Mouse (Mus musculus) right cerebral cortex, postnatal 10 days (tissue): ENCODE measurements around the gene Wdr63.
A peak's percentile ranks its signal among the peaks of the same experiment; 100 is the strongest.

Experiments
- DNase-seq, 2 experiments: peaks; one replicate each; pipeline ENCODE4 v3.0.0; 2021; ENCODE audit warnings: low spot score in 2 of 2

Gene Wdr63

DNA sequence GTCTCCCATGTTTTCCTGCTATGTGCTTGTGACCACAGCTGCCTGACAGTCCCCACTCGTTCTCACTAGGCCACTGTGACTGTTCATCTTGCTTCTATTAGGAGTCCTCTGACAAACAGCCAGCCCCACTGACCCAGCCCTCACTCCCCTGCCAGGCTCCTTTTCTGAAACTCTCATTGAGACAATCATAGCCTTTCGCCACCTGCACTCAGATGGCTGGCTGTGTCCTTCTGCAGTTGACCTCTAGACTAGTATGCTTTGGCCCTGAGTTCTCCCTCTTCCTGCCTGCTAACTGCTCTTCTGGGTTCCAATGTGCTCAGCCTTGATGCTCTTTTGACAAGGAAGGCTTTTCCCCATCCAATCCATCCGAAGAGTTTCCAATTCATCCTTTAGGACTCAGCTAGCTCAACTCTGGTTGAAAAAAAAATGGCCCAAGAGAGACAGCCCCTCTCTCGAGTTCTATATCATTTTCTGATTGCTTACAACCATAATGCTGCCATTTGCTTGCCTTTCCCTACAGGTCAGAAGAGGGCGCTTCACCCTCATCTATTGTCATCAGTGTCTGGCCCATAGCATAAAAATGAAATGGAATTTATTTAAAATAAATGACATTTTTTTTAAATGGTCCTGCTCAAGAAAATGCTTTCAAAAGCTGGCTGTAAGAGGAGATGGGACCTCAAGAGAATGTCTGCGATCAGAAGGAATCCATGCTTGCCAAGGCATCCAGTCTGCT, 54.7 kb downstream of the Wdr63 start:
- DNase-seq, result peak in 1 of 2 experiments; percentile 19

DNA sequence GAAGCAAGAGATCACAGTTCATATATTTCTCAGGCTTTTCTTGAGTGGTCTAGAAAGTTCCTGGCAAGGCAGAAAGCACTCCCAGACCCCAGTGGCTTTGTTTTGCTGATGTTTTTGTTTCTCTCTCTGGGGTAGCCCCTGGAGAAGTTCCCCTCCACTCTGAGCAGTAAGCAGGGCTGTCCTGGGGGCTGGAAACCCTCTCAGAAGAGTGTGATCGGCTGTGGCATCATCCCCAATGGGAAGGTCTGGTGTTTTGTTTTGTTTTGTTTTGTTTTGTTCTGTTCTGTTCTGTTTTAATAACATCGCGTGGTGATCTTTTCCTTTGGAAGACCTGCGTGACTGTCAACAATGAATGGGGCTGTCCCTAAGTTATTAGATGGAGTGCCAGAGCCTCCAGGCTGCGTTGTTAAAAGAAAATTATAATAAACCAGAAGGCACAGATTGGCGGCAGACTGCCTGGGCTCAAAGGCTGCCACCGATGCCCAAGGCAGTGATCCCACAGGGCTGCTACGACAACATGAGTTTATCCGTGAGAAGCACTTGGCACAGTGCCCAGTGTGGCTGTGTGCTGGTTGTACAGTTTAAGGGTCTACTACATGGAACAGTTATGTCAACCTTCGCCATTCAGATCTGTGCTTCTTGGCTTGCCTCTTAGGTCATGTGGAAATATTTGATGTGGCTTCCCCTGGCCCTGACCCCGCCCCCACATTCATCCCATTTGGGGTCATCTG, 56.5 kb downstream of the Wdr63 start:
- DNase-seq, result peak; percentile 40 to 58

DNA sequence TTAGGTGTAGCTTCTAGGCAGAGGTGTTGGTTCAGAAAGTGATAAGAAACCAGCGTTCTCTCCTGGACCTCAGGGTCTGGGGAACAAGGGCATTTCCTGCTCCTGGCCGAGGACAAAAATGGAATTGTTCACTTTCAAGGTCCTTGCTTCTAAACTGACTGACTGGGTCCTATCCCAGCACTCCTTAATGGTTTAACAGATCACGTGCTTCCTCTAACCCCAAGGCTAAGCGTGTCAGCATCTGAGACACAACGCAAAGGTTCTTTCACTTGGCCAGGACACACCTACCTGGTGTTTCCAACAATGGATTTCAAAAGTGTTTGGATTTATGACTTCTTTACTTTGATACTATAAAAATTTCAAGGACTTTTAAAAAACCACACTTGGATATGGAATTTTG, 58.0 kb downstream of the Wdr63 start:
- no peak for DNase-seq

DNA sequence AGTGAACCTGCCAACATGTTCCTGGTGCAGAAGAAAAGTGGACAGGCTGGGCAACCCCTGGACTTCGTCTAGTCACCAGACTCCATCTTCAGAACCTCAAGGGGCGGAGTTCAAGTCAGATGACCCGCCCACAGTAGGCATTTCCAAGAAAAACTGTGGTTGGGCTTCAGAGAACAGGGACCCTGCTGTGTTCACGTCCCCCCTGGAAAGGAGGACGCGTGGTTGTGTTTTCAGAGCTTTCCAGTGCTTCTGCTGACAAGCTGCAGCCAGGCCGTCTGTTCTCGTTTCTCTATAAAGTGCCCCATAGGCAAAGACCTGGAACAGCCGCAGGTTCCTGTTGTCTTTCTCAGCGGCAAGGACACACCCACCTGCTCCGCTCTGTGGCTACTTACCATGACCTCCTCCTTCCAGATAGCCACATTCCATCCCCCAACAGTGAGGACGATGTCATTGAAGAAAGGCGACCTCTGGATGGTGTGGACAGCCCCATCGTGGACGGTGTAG, 60.2 kb downstream of the Wdr63 start:
- peak in 1 of 2 experiments; percentile 33 for DNase-seq

DNA sequence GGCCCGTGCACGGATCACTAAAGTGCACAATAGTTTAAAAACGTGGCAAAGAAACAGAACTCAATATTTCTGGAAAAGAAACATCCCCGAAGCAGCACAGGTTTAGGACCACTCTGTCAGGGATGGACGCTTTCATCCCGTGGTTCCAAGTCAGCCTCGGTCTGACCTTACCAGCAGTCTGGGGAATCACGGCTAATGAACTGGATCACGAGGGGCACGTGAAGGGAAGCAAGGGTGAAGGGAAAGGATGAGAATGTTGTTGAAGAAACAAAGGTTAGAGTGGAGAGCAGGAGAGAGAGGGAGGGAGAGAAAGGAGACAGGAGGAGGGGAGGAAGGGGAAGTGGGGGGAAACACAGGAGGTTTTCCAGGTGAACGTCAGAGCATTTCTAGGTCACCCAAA, 61.9 kb downstream of the Wdr63 start:
- no peak for DNase-seq

DNA sequence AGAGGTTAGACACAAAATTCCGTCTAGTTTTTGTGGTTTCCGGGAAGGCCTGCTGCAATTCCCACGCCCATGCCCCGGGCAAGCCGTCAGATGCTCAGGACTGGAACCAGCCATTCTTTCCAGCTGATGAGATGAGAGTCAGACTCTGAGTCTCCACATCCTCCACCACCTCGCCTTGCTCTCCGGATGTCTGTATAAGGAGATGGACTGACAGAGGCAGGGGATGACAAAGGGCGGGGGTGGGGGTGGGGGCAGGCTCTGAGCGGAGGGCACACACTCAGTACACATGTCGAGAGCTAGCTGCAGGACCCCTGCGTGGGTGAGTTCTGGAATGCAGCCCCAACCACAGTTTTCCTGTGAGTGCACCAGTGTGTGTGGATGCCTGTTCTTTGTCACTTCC, 63.0 kb downstream of the Wdr63 start:
- no peak for DNase-seq

DNA sequence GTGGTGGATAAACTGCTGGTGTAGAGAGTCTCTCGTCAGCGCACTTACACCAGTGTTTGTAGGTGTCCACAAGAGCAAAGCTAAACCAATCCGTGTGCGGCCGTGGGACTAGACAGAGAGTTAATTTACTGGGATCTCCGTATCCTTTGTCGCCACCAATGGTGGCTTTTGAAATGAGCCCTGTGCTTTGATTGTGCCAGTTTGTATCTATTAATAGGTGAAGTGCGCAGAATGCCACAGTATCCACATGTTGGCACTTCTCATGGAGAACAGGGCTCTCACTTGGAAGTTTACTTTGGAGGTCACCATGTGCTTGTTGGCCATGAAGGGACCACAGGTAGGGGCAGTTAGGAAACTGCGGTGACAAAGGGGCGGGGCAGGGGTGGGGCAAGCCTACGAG, 66.5 kb downstream of the Wdr63 start:
- no peak for DNase-seq

DNA sequence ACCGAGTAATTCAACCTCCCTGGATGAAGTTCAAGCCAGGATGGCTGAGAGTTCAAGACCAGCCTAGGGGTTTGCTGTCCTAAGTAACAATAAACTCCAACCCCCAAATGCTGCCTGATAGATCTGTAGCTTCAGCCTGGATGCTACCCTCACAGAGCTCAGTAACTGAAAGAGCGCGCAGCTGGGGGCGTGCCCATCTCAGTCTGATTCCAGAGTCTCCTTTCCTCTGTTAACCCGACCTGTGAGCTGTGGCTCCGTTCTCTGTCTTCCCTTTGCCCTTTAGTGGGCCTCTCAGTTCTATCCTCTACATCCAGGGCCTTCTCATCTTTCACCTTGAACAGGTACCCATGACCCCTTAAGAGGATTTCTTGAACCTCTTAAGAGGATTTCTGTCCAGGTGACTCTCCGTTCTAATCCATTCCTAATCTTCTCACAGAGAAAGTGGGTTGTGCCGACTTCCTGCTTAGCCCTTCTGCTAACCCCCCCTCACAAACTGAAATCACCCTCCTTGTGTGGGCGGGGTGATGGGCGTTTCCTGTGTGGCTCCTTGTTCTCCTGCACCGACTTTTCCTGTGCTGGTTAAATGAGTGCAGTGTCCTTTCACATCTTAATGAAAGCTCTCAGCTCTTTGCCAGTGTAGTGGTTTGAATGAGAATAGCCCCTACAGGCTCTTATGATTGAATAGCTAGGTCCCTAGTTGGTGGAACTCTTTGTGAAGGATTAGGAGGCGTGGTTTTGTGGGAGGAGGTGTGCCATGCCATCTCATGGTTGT, 68.6 kb downstream of the Wdr63 start:
- DNase-seq, result no peak

DNA sequence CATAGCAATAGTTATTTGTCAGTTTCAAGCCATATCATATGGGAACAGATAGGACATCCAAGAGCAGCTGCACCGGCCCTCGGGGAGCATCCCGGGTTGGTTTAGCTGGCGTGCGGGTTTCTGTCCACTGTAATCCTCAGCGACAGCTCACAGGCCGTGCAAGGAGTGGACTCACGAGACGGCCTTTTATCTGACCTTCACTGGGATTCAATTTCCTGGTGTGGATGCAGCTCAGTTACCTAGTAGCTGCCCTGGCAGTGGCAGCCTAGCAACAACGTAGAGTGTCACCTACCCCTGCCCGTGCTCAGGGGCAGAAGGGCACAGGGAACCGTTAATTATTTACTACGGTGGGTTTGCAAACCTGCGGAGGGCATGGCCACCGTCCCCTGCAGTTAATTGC, 70.0 kb downstream of the Wdr63 start:
- no peak for DNase-seq

DNA sequence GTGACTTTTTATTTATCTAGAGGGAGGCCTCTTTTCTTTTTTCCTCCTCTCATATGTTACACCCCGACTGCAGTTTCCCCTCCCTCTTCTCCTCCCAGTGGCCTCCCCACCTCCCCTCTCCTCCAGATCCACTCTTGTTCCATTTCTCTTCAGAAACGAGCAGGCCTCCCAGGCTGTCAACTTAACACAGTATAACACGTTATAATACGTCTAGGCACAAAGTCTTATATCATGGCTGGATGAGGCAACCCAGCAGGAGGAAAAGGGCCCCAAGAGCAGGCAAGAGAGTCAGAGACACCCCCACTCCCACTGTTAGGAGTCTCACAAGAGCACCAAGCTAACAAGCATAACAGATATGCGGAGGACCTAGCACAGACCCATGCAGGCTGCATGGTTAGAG, 75.0 kb downstream of the Wdr63 start:
- no peak for DNase-seq

DNA sequence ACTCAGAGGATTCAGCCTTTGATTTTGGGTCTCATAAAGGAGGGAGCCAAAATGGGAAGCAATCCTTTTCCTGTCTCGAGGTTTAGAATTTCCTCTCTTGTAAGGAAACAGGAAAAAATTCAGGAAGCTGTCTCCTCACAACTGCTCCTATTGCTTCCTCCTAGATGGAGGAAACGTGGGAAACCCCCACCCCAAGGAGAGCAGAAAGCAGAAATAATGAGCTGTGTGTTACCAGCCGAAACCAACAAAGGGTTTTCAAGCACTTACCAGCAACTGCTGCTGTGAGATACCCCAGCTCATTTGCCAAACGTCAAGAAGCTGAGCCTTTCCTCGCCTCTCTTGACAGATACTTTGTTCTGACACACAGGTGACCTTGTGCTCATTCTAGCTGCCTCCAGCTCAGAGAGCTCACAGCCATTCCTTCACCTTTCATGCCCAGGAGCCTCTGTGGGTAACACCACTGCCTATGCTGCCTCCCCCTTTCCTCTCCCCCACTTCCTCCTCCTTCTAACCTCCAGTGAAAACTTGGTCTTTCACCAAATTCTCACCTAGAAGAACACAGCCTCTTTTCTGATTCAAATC, 77.6 kb downstream of the Wdr63 start:
- DNase-seq, result no peak

DNA sequence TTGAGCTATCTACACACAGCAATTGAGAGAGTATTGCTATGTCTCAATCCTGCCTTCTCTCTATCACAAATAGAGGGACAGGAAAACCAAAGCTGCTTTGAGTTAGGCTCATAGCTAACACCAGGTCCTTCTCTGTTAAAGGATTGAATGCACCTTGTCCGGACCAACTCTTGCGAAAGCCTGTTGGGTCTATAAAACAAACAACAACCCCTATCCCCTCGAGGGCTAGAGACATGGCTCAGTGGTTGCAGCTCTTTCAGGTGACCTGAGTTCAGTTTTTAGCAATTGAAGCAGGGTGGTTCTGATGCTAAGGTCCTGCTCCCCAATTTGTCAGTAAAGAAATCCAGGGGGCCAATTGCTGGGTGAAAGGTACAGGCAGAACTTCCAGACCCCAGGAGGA, 78.7 kb downstream of the Wdr63 start:
- DNase-seq, result no peak

DNA sequence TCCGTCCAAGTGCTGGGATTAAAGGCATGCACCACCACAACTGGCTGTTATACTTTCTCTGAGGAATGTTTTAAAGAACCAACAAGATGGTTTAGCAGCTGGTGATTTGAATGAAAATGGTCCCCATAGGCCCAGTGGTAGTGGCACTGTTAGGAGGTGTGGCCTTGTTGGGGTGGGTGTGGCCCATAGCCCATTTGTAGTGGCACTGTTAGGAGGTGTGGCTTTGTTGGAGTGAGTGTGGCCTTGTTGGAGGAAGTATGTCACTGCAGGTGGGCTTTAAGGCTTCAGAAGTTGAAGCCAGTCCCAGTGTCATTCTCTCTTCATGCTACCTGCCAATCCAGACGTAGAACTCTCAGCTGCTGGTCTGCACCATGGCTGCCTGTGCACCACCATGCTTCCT, 79.5 kb downstream of the Wdr63 start:
- DNase-seq, result no peak

DNA sequence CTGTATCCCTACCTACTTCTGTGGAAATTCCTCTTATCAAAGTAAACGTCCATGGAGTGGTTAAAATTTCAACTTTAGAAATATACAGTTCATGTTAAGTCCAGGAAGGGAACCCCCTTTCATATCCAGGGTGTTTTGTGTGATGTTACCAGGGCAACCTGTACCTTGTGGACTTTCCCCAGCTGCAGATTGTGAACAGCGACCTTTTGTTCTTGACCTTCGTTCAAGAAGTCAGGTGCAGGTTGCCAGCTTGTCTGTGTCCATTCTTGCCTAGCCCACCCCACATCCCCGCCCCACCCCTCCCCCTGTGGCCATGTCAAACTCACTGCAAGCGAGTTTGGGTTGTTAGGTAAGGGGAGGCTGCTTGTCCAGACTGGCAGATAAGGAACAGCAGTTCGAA, 80.8 kb downstream of the Wdr63 start:
- DNase-seq, result no peak

DNA sequence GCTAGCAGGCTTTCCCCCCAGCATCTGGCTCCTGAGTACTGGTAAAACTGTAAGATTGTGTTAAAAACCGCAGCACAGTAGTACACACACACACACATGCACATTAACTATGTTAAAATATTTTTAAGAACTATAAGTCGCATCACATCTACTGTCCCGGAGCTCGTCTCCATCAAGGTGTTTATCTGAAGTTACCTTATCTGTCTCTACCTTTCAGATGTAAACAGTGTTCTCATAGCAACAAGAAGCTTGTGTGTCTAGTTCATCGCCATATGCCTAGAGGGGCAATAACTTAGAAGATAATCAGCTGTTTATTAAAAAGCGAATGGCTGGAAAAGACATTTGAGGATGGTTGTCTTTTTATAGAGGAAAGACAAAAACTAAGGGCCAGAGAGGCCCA, 82.4 kb downstream of the Wdr63 start:
- DNase-seq, result no peak

DNA sequence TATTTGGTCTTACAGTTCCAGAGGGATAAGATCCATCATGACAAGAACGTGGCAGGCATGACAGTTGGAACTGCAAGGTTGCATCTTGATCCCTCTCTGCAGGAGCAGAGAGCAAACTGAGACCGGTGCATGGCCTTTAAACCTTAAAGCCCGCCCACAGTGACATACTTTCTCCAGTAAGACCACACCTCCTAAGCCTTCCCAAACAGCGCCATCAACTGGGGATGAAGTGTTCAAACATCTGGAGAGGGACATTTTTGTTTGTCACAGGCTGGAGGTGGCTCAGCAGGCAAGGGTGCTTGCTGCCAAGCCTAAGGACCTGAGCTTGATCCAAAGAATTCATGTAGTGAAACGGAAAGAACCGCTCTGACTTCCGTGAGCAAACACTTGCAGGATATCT, 83.2 kb downstream of the Wdr63 start:
- DNase-seq, result no peak

DNA sequence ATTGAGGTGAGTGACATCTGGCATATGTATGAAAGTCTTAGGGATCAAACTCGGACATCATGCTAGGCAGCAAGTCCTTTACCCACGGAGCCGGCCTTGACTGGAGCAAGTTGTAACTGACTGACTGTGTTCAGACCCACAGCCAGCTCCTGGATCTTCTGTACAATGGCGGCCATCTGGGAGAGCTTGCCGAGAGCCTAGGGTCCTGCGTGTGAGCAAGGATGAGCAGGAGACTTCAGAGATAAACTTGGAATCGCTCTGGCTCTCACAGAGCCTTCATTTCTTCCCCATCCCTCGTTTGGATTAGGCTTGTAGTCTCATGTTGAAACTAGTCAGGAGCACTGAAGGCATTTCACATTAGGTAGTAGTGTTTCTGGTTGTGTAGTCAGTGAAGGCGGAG, 85.7 kb downstream of the Wdr63 start:
- DNase-seq, result no peak

DNA sequence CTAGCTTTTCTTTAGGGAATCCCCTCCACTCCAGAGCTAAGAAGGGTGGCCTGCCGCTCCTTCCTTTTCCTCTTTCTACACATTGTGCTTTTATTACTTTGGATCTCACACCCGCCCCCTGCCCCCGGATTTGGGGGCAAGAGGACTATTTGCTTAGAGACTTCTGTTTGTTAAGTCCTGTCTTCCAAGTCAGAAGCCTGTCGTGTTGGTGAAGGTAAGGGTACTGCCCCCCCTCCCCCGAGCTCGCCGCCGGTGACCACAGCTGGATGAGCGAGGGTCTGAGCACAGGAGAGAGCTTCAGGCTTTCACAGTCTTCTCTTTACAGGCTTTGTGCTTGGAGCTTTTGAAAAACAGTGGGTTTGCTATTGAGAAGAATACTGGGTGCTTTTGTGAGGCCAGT, 90.4 kb downstream of the Wdr63 start:
- DNase-seq, result peak; percentile 25 to 28

DNA sequence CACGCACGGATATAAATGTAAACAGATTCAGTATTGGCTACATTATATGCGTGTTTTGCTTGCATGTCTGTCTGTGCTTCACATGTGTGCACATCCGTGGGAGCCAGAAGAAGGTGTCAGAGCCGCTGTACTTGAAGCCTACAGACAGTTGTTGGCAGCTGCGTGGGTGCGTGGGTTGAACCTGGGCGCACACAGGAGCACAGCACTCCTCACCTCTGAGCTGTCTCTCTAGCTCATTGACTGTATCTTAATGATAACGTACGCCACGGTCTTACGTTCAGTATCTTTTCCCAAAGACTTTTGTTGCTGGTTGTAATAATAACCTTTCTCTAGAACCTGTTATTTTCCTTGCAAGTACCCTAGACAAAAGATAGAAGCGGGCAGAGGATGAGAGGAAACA, 91.0 kb downstream of the Wdr63 start:
- DNase-seq, result no peak

DNA sequence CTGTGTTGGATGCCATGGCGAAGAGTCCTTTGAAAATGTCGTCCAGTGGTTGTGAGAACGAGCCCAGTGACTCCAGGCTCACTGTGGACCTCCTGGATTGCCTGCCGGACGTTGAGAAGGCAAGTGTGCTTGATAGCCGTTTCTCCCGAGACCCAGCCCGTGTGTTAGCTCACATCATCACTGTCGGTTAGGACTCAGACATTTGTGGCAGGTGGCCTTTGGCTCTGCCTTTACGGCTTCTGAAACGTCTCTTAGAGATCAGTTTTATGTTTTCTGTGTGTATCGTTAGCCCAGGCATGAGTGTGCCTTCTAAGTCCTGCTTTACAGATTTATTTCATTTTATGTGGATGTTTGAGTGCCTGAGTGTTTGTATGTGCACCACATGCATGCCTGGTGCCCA, 93.6 kb downstream of the Wdr63 start:
- peak in 1 of 2 experiments; percentile 10 for DNase-seq

DNA sequence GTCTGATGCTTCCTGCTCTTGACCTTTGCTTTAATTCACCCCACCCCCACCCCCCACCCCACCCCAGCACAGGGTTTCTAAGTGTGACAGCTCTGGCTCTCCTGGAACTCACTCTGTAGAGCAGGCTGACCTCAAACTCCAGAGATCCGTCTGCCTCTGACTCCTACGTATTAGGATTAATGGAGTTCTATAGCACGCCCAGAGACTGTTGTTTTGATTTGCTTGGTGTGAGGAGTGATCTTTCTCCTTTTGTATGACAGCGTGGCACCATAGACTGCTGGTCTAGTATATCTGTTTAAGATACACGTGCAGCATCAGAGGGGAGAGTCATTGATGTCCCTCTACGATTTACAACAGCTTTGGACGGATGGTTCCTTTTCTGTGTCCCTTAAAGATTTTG, 94.4 kb downstream of the Wdr63 start:
- peak in 1 of 2 experiments; percentile 1 for DNase-seq

DNA sequence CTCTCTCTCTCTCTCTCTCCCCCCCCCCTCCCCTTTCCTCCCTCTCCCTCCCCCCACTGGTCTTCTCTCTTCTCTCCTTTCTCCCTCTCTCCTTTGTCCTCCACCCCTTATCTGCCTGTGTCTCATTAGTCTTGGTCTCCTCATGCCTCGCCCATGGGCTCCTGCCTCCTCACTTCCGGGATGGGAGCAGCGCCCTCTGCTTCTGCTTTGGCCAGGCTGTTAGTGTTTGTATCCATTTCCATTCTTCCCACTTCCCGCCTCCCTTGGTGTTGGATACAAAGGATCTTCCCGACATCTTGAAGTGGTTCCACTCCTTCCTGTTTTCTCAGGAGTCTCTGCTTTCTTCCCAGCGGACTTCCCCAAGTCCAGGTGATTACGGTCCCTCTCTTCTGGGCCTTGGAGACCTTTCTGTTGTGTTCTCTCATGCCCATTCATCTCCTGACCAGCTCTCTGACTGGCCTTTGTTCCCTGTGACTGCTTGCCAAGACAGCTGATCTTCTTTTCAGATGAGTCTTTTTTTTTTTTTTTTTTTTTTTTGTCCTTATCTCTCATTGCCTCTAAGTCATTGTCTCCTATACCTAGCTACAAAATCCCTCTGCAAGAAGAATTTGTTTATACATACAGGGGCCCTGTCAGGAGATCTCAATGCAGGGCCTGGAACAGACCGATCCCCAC, 96.2 kb downstream of the Wdr63 start:
- DNase-seq, result peak in 1 of 2 experiments; percentile 1
